In genomic region chr11:83298225-83299195, GRCm38 (mm10) we compare ENCODE assay signal across 7 mouse cellular contexts. TPM values are rescaled to one million over a fixed set of nuclear protein-coding genes. Genes with fewer than 3 reads are reported as not detected.
DNase-seq lines count a peak whose midpoint lies in the region; ATAC-seq and TF ChIP-seq lines count a peak whose summit lies in the region.

TSS of gene Ap2b1 (plus strand) at chr11:83299024.

- 3% methylated on average over 56 of the region's 56 CpGs for WGBS in embryonic facial prominence, embryonic 12.5 days
- 2% methylated on average over 56 of the region's 56 CpGs for WGBS in kidney, adult 2 months
- 2% methylated on average over 56 of the region's 56 CpGs for WGBS in limb, embryonic 12.5 days
- WGBS in midbrain, embryonic 15.5 days = 2% methylated on average over 56 of the region's 56 CpGs
- WGBS in spleen, adult 2 months = 3% methylated on average over 56 of the region's 56 CpGs

- DNase-seq in adrenal gland, postnatal 25 days = peak; percentile 89
- peak; percentile 94 to 97 for DNase-seq in heart, adult 18-20 months
- DNase-seq in kidney, adult 2 months = peak; percentile 97
- DNase-seq in spleen, adult 2 months (ENCODE audit: low read depth in 1 of 2, low spot score in 2 of 2) = peak; percentile 91 to 92

- H3K9me3 ChIP-seq in embryonic facial prominence, embryonic 12.5 days = no peaks in the 10 kb centered on the region
- H3K9me3 ChIP-seq in limb, embryonic 12.5 days = no peaks in the 10 kb centered on the region
- H3K9me3 ChIP-seq in midbrain, embryonic 15.5 days = no peaks in the 10 kb centered on the region

- peak within 1 kb of the TSS; percentile 87 for H3K27ac ChIP-seq in embryonic facial prominence, embryonic 12.5 days
- H3K27ac ChIP-seq in kidney, adult 2 months (ENCODE audit: insufficient read depth, low read depth, low read length) = peak within 1 kb of the TSS; percentile 95
- H3K27ac ChIP-seq in limb, embryonic 12.5 days = peak within 1 kb of the TSS; percentile 86
- H3K27ac ChIP-seq in midbrain, embryonic 15.5 days = peak within 1 kb of the TSS; percentile 90
- peak within 1 kb of the TSS; percentile 94 for H3K27ac ChIP-seq in spleen, adult 2 months (ENCODE audit: insufficient read depth, low read length)

- no peak for TF ChIP-seq CTCF in kidney, adult 2 months (conservative IDR thresholded peaks at IDR 0.05; ENCODE audit: insufficient read depth, insufficient read length, low read depth, low read length)
- no peak for TF ChIP-seq CTCF in spleen, adult 2 months (IDR thresholded peaks at IDR 0.05; ENCODE audit: extremely low read depth, insufficient read depth, insufficient read length, insufficient replicate concordance)

- peak within 1 kb of the TSS; percentile 76 for H3K4me2 ChIP-seq in embryonic facial prominence, embryonic 12.5 days (replicated peaks)
- H3K4me2 ChIP-seq in limb, embryonic 12.5 days = peak within 1 kb of the TSS; percentile 82
- peak within 1 kb of the TSS; percentile 83 for H3K4me2 ChIP-seq in midbrain, embryonic 15.5 days

- H3K4me3 ChIP-seq in embryonic facial prominence, embryonic 12.5 days = peak within 1 kb of the TSS; percentile 78
- H3K4me3 ChIP-seq in kidney, adult 2 months (ENCODE audit: insufficient read depth, low read depth, low read length) = peak within 1 kb of the TSS; percentile 90
- peak within 1 kb of the TSS; percentile 73 for H3K4me3 ChIP-seq in limb, embryonic 12.5 days (replicated peaks)
- H3K4me3 ChIP-seq in midbrain, embryonic 15.5 days = peak within 1 kb of the TSS; percentile 85
- peak within 1 kb of the TSS; percentile 87 for H3K4me3 ChIP-seq in spleen, adult 2 months (ENCODE audit: extremely low read depth, insufficient read depth, insufficient read length)

- peak; percentile 83 for TF ChIP-seq POLR2A in kidney, adult 2 months (IDR thresholded peaks at IDR 0.05; ENCODE audit: low read depth, low read length)
- peak; percentile 71 for TF ChIP-seq POLR2A in spleen, adult 2 months (IDR thresholded peaks at IDR 0.05; ENCODE audit: low read depth, low read length)

- H3K4me1 ChIP-seq in embryonic facial prominence, embryonic 12.5 days = peaks cover 11% of the 10 kb centered on the region
- peaks cover 3% of the 10 kb centered on the region for H3K4me1 ChIP-seq in kidney, adult 2 months (ENCODE audit: control insufficient read depth, insufficient read depth, low read length)
- peaks cover 17% of the 10 kb centered on the region for H3K4me1 ChIP-seq in limb, embryonic 12.5 days (replicated peaks)
- H3K4me1 ChIP-seq in midbrain, embryonic 15.5 days = peaks cover 40% of the 10 kb centered on the region
- peaks cover 3% of the 10 kb centered on the region; the same call in 1 of the 2 replicates for H3K4me1 ChIP-seq in spleen, adult 2 months (ENCODE audit: control insufficient read depth, insufficient read depth, insufficient read length)

- H3K9ac ChIP-seq in embryonic facial prominence, embryonic 12.5 days = peak within 1 kb of the TSS; percentile 72
- peak within 1 kb of the TSS; percentile 73 for H3K9ac ChIP-seq in limb, embryonic 12.5 days (replicated peaks)
- H3K9ac ChIP-seq in midbrain, embryonic 15.5 days = peak within 1 kb of the TSS; percentile 86

- H3K36me3 ChIP-seq in embryonic facial prominence, embryonic 12.5 days = peaks cover 24% of the 10 kb centered on the region
- no peaks in the 10 kb centered on the region; the same call in 1 of the 2 replicates for H3K36me3 ChIP-seq in kidney, adult 2 months (ENCODE audit: control insufficient read depth, insufficient read depth, low read length)
- H3K36me3 ChIP-seq in limb, embryonic 12.5 days = peaks cover 23% of the 10 kb centered on the region
- 0 out of 2 replicates have a peak, but pooled peaks cover 8% of the 10 kb centered on the region for H3K36me3 ChIP-seq in midbrain, embryonic 15.5 days (replicated peaks)
- peaks cover 2% of the 10 kb centered on the region; the same call in 1 of the 2 replicates for H3K36me3 ChIP-seq in spleen, adult 2 months (ENCODE audit: control insufficient read depth, insufficient read depth, low read length)

- no peaks in the 10 kb centered on the region for H3K27me3 ChIP-seq in embryonic facial prominence, embryonic 12.5 days
- no peaks in the 10 kb centered on the region for H3K27me3 ChIP-seq in kidney, adult 2 months (replicated peaks; ENCODE audit: control insufficient read depth, insufficient read depth, low read length)
- H3K27me3 ChIP-seq in limb, embryonic 12.5 days = no peaks in the 10 kb centered on the region
- no peaks in the 10 kb centered on the region for H3K27me3 ChIP-seq in midbrain, embryonic 15.5 days (replicated peaks)
- no peaks in the 10 kb centered on the region for H3K27me3 ChIP-seq in spleen, adult 2 months (ENCODE audit: control insufficient read depth, insufficient read depth, low read length)

- ATAC-seq in embryonic facial prominence, embryonic 12.5 days (ENCODE audit: insufficient number of reproducible peaks, insufficient read depth, low FRiP score, low TSS enrichment) = peak; percentile 95
- ATAC-seq in limb, embryonic 12.5 days (ENCODE audit: insufficient number of reproducible peaks, insufficient read depth, low FRiP score, low TSS enrichment, low read depth) = peak; percentile 94
- peak; percentile 91 for ATAC-seq in midbrain, embryonic 15.5 days (replicated peaks)

RNA-seq across cellular contexts. Expression of gene Ap2b1, which starts in this region (rescaled TPM):
- total RNA-seq in adrenal gland, postnatal 25 days (2021) = 90.8 and 107 TPM in 2 replicates
- 65.7 and 67.9 TPM in 2 replicates for polyA plus RNA-seq in embryonic facial prominence, embryonic 12.5 days (2016; fragmentation: Nextera tagmentation; extraction: Ambion mirVana)
- total RNA-seq in heart, adult 18-20 months (2021) = 10 to 100 TPM; 46.7 to 47.2 TPM
- 34.9 and 37.4 TPM in 2 replicates for polyA plus RNA-seq in kidney, adult 2 months (2012; rRNA removed)
- polyA plus RNA-seq in limb, embryonic 12.5 days (2016; fragmentation: Nextera tagmentation; extraction: Ambion mirVana) = 56.1 and 62.6 TPM in 2 replicates
- polyA plus RNA-seq in midbrain, embryonic 15.5 days (2015; fragmentation: Nextera tagmentation; extraction: Ambion mirVana) = 118 and 127 TPM in 2 replicates
- polyA plus RNA-seq in spleen, adult 2 months (2012; rRNA removed) = 25.6 and 26.1 TPM in 2 replicates

Comparison
In these comparisons a context has a peak if more than half of its experiments do, and no peak if none do; other contexts are left out.
1. Peak in every context shown above with its lines: DNase-seq, ATAC-seq, H3K4me3 ChIP-seq and H3K27ac ChIP-seq.